Mouse (Mus musculus) forebrain, embryonic 11.5 days (tissue): Measurements from ENCODE around the gene Rfc1. TPM values are rescaled to one million over a fixed set of nuclear protein-coding genes. Genes with fewer than 3 reads are reported as not detected.
"Not testable (repeated sequence)": the region's sequence is repeated elsewhere in the genome, so short reads cannot be mapped to it uniquely, and the experiment has no call there.

Source experiments
- ATAC-seq: fragments of 200-750 bp; cut with Nextera tagmentation; replicated peaks from 2 replicates; pipeline ENCODE4 v1.8.0; 2017; ENCODE audit warnings: moderate TSS enrichment; ENCODE audit not compliant: low FRiP score
- DNase-seq: peaks from one replicate; pipeline ENCODE4 v3.0.0-alpha.2; 2017; ENCODE audit warnings: low spot score
- H3K27ac ChIP-seq: fragments of 300-500 bp; sonication (generic); 2 replicates; pipeline ENCODE4 v1.5.1; 2014; ENCODE audit warnings: low read depth, low read length
- H3K27me3 ChIP-seq: fragments of 300-500 bp; sonication (generic); 2 replicates; pipeline ENCODE4 v1.6.1; 2014; ENCODE audit warnings: mild to moderate bottlenecking, low read length, mixed read lengths; ENCODE audit not compliant: control insufficient read depth, insufficient read depth
- H3K36me3 ChIP-seq: fragments of 300-500 bp; sonication (generic); 2 replicates; pipeline ENCODE4 v1.6.1; 2014; ENCODE audit warnings: mild to moderate bottlenecking, low read length, moderate library complexity, mixed read lengths; ENCODE audit not compliant: control insufficient read depth, insufficient read depth
- H3K4me1 ChIP-seq: fragments of 300-500 bp; sonication (generic); replicated peaks from 2 replicates; pipeline ENCODE4 v1.6.1; 2014; ENCODE audit warnings: low read length, mixed read lengths; ENCODE audit not compliant: control insufficient read depth, insufficient read depth
- H3K4me2 ChIP-seq: fragments of 300-500 bp; sonication (generic); 2 replicates; pipeline ENCODE4 v1.6.1; 2014; ENCODE audit warnings: low read depth, mild to moderate bottlenecking, low read length, moderate library complexity, mixed read lengths; ENCODE audit not compliant: severe bottlenecking
- H3K4me3 ChIP-seq: fragments of 300-500 bp; sonication (generic); 2 replicates; pipeline ENCODE4 v1.5.1; 2014; ENCODE audit warnings: low read depth, low read length
- H3K9ac ChIP-seq: fragments of 300-500 bp; sonication (generic); 2 replicates; pipeline ENCODE4 v1.6.1; 2014; ENCODE audit warnings: low read length
- H3K9me3 ChIP-seq: fragments of 300-500 bp; sonication (generic); 2 replicates; pipeline ENCODE4 v1.6.1; 2016; ENCODE audit warnings: low read length, mixed read lengths; ENCODE audit not compliant: control insufficient read depth
- WGBS: fragments of 180-500 bp; shearing (Covaris S2); extraction: QIAGEN DNeasy Blood & Tissue Kit; methylation state at CpG from one replicate; pipeline ENCODE4 v1.1.7; 2014; 5-methylcytosine and 5-hydroxymethylcytosine counted together
- polyA plus RNA-seq: library from polyadenylated mRNA; unstranded; fragments of >200 nt; fragmentation: Nextera tagmentation; extraction: Ambion mirVana; gene quantifications from 2 replicates; pipeline ENCODE4 v1.2.1, GENCODE M21; 2014

Gene Rfc1
- polyA plus RNA-seq, 1 experiment from 2014 or later = 99.7 TPM

- DNase-seq = no peak
- no peak overlapping the region for H3K27ac ChIP-seq
- no peaks in the 10 kb centered on the region for H3K27me3 ChIP-seq
- H3K4me3 ChIP-seq = no peak overlapping the region
- H3K36me3 ChIP-seq = no peaks in the 10 kb centered on the region
- no peaks in the 10 kb centered on the region for H3K4me1 ChIP-seq
- no peak overlapping the region for H3K4me2 ChIP-seq
- ATAC-seq = no peak
- no peak overlapping the region for H3K9ac ChIP-seq
- H3K9me3 ChIP-seq = no peaks in the 10 kb centered on the region
- 91% methylated on average over 10 of the region's 10 CpGs for WGBS
Measured at GRCm38 (mm10) chr5:65322165-65322564, 13.3 kb downstream of the Rfc1 start.

- Histone ChIP-seq H3K4me1 (no peaks in the 10 kb centered on the region), H3K9ac (no peak overlapping the region), H3K27me3 (no peaks in the 10 kb centered on the region), H3K4me2 (no peak overlapping the region), H3K36me3 (no peaks in the 10 kb centered on the region), H3K4me3 (no peak overlapping the region), H3K27ac (no peak overlapping the region), H3K9me3 (no peaks in the 10 kb centered on the region)
- no peak for DNase-seq
- WGBS = 90% methylated on average over 9 of the region's 9 CpGs
- ATAC-seq = no peak
Measured at GRCm38 (mm10) chr5:65319176-65319575, 16.3 kb downstream of the Rfc1 start.

DNA sequence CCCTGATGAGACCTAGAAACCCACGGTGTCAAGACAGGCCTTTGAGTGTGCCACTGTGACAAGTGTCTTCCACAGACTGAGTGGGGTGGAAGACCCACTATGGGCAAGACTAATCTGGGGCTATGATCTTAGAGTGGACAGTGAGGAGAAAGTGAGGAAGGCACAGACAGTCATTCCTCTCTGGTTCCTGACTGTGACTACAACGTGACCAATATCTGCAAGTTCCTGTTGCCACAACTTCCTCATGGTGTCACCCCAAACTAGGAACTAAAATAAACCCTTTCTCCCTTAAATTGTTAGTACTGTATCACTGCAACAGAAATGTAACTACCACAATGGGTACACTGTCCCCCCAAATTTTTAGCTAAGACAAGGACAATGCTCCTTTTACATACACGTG is 26.6 kb downstream of the Rfc1 start:
- Histone ChIP-seq H3K36me3 (peaks cover 3% of the 10 kb centered on the region; the same call in 1 of the 2 replicates), H3K27me3 (no peaks in the 10 kb centered on the region), H3K4me2 (no peak overlapping the region), H3K4me3 (no peak overlapping the region), H3K9me3 (no peaks in the 10 kb centered on the region), H3K27ac (no peak overlapping the region), H3K9ac (no peak overlapping the region), H3K4me1 (no peaks in the 10 kb centered on the region)
- 95% methylated on average over 3 of the region's 3 CpGs for WGBS
- ATAC-seq (no peak), DNase-seq (no peak)

DNA sequence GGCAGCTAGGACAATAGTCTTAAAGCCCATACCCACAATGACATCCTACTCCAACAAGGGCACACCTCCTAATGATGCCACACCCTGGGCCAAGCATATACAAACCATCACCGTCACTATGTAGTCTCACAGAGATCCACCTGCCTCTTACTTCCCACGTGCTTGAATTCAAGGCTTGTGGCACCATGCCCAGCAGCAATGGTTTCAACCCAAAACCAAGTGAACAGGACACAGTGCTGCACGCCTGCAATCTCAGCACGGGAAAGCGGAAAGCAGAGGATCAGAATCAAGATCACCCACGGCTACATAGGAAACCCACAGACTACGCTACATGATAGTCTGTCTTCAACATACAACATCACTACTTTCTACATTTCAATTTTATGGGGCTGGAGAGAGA is 27.3 kb downstream of the Rfc1 start:
- H3K9ac ChIP-seq = no peak overlapping the region
- H3K4me1 ChIP-seq = no peaks in the 10 kb centered on the region
- ATAC-seq (no peak), DNase-seq (no peak)
- H3K9me3 ChIP-seq = no peaks in the 10 kb centered on the region
- peaks cover 3% of the 10 kb centered on the region; the same call in 1 of the 2 replicates for H3K36me3 ChIP-seq
- H3K27me3 ChIP-seq = no peaks in the 10 kb centered on the region
- H3K27ac ChIP-seq = no peak overlapping the region
- no peak overlapping the region for H3K4me2 ChIP-seq
- H3K4me3 ChIP-seq = no peak overlapping the region
- 96% methylated on average over 7 of the region's 7 CpGs for WGBS

GRCm38 (mm10) chr5:65305516-65305915 is 30.0 kb downstream of the Rfc1 start:
- Histone ChIP-seq H3K9ac (no peak overlapping the region), H3K4me3 (no peak overlapping the region), H3K4me1 (no peaks in the 10 kb centered on the region), H3K27ac (no peak overlapping the region), H3K36me3 (no peaks in the 10 kb centered on the region; the same call in 1 of the 2 replicates), H3K9me3 (no peaks in the 10 kb centered on the region), H3K27me3 (no peaks in the 10 kb centered on the region), H3K4me2 (no peak overlapping the region)
- 86% methylated on average over 9 of the region's 9 CpGs for WGBS
- ATAC-seq (no peak), DNase-seq (no peak)

- no peak overlapping the region for H3K4me2 ChIP-seq
- H3K27me3 ChIP-seq = no peaks in the 10 kb centered on the region
- no peak overlapping the region for H3K4me3 ChIP-seq
- no peak overlapping the region for H3K27ac ChIP-seq
- H3K9me3 ChIP-seq = no peaks in the 10 kb centered on the region
- no peaks in the 10 kb centered on the region for H3K4me1 ChIP-seq
- H3K9ac ChIP-seq = no peak overlapping the region
- ATAC-seq (no peak), DNase-seq (no peak)
- no peaks in the 10 kb centered on the region for H3K36me3 ChIP-seq
- WGBS = 95% methylated on average over 9 of the region's 9 CpGs
Measured at GRCm38 (mm10) chr5:65300121-65300520, 35.3 kb downstream of the Rfc1 start.

GRCm38 (mm10) chr5:65299623-65300022 is 35.8 kb downstream of the Rfc1 start:
- DNase-seq, H3K4me2 ChIP-seq, H3K27ac ChIP-seq, H3K9ac ChIP-seq, H3K9me3 ChIP-seq, H3K4me1 ChIP-seq, ATAC-seq, H3K36me3 ChIP-seq, H3K27me3 ChIP-seq, H3K4me3 ChIP-seq: not testable (repeated sequence)
- WGBS = 85% methylated on average over 1 of the region's 1 CpGs

- no peak overlapping the region for H3K4me2 ChIP-seq
- no peaks in the 10 kb centered on the region for H3K27me3 ChIP-seq
- H3K4me1 ChIP-seq = no peaks in the 10 kb centered on the region
- peaks cover 3% of the 10 kb centered on the region; the same call in 1 of the 2 replicates for H3K36me3 ChIP-seq
- H3K27ac ChIP-seq = no peak overlapping the region
- ATAC-seq = no peak
- H3K9me3 ChIP-seq = no peaks in the 10 kb centered on the region
- no peak overlapping the region for H3K4me3 ChIP-seq
- WGBS = 87% methylated on average over 7 of the region's 7 CpGs
- H3K9ac ChIP-seq = no peak overlapping the region
- DNase-seq = no peak
Measured at GRCm38 (mm10) chr5:65298167-65298950, 37.1 kb downstream of the Rfc1 start.

- H3K27ac ChIP-seq = no peak overlapping the region
- H3K27me3 ChIP-seq = no peaks in the 10 kb centered on the region
- H3K4me3 ChIP-seq = no peak overlapping the region
- no peak overlapping the region for H3K9ac ChIP-seq
- no peak overlapping the region for H3K4me2 ChIP-seq
- no peaks in the 10 kb centered on the region for H3K9me3 ChIP-seq
- WGBS = 77% methylated on average over 2 of the region's 2 CpGs
- H3K36me3 ChIP-seq = peaks cover 7% of the 10 kb centered on the region; the same call in 1 of the 2 replicates
- H3K4me1 ChIP-seq = no peaks in the 10 kb centered on the region
- DNase-seq = no peak
- ATAC-seq = no peak
Measured at GRCm38 (mm10) chr5:65294270-65294669, 41.2 kb downstream of the Rfc1 start.
